8 mouse cellular contexts compared by ENCODE assay signal in the genomic region with DNA sequence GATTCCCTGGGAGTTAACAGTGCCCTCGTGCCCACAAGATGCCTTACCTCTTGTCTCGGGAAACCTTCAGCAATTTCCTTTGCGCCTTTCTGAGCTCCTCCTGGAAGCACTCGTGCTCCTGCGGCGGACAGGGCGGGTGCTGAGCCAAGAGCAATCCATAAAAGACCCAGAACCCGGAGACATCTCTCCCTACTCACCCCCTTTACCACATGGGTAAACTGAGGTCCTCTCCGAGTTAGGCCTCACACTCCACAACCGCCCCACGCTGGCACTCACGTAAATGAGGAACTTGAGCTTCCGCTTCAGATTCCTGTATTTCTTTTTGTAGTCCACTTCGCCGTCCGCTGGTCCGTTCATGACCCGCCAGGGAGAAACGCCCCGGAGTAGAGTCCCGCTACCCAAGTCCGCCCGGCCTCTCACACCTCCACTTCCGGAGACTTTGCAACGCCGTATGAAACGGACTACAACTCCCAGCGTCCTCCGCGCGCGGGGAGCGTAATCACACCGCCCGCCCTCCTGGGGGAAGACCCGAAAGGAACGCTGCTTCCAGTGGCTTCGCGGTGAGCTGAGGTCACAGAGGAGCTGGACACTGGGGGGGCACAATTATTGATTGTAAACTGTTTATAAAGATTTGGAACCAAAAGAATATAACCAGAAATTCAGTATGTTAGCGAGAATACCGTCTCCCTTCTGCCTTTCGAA. TPM values are rescaled to one million over a fixed set of nuclear protein-coding genes. Genes with fewer than 3 reads are reported as not detected.
DNase-seq lines count a peak whose midpoint lies in the region; ATAC-seq and TF ChIP-seq lines count a peak whose summit lies in the region.

A gene (plus strand): TSS at position 544 of the 702 bp plus-strand sequence.

- 3% methylated on average over 42 of the region's 42 CpGs for WGBS in forebrain, embryonic 14.5 days
- WGBS in neural tube, embryonic 15.5 days = 3% methylated on average over 41 of the region's 42 CpGs

- peak within 1 kb of the TSS; percentile 82 for H3K4me2 ChIP-seq in forebrain, embryonic 14.5 days (ENCODE audit: low read length)
- peak within 1 kb of the TSS; percentile 85 for H3K4me2 ChIP-seq in neural tube, embryonic 15.5 days

- no peaks in the 10 kb centered on the region for H3K9me3 ChIP-seq in ES-Bruce4 (replicated peaks; ENCODE audit: control insufficient read depth, insufficient read depth, low read length, poor library complexity, severe bottlenecking)
- H3K9me3 ChIP-seq in forebrain, embryonic 14.5 days (replicated peaks; ENCODE audit: control insufficient read depth, low read length) = no peaks in the 10 kb centered on the region
- no peaks in the 10 kb centered on the region for H3K9me3 ChIP-seq in neural tube, embryonic 15.5 days (replicated peaks)

- peak within 1 kb of the TSS; percentile 53 for H3K27ac ChIP-seq in ES-Bruce4 (ENCODE audit: insufficient read depth, low read length)
- H3K27ac ChIP-seq in forebrain, embryonic 14.5 days (ENCODE audit: low read depth, low read length) = peak within 1 kb of the TSS; percentile 74
- peak within 1 kb of the TSS; percentile 92 for H3K27ac ChIP-seq in neural tube, embryonic 15.5 days (replicated peaks)

- peak within 1 kb of the TSS; percentile 88 for H3K9ac ChIP-seq in ES-Bruce4 (ENCODE audit: low read depth, poor library complexity, severe bottlenecking)
- peak within 1 kb of the TSS; percentile 72 for H3K9ac ChIP-seq in forebrain, embryonic 14.5 days (ENCODE audit: low read length)
- H3K9ac ChIP-seq in neural tube, embryonic 15.5 days (replicated peaks) = peak within 1 kb of the TSS; percentile 57

- peak; percentile 91 for TF ChIP-seq POLR2A in ES-Bruce4 (IDR thresholded peaks at IDR 0.05; ENCODE audit: insufficient read depth, low read length)

- peaks cover 2% of the 10 kb centered on the region for H3K4me1 ChIP-seq in ES-Bruce4 (ENCODE audit: control insufficient read depth, insufficient read depth, low read length)
- H3K4me1 ChIP-seq in forebrain, embryonic 14.5 days (ENCODE audit: control insufficient read depth, insufficient read depth, low read length) = peaks cover 15% of the 10 kb centered on the region
- H3K4me1 ChIP-seq in neural tube, embryonic 15.5 days = peaks cover 35% of the 10 kb centered on the region

- peaks cover 33% of the 10 kb centered on the region for H3K36me3 ChIP-seq in ES-Bruce4 (ENCODE audit: control insufficient read depth, insufficient read depth, low read length, poor library complexity, severe bottlenecking)
- H3K36me3 ChIP-seq in forebrain, embryonic 14.5 days (ENCODE audit: control insufficient read depth, insufficient read depth, low read length) = peaks cover 57% of the 10 kb centered on the region
- H3K36me3 ChIP-seq in neural tube, embryonic 15.5 days = peaks cover 45% of the 10 kb centered on the region

- intact Hi-C loops in heart, postnatal 14 days (cut with DNase I) = loop anchor here (5.0 kb wide), 1 partner anchor 36 kb away; no protein-coding TSS in a partner anchor

- TF ChIP-seq EP300 in ES-Bruce4 (IDR thresholded peaks at IDR 0.05; ENCODE audit: insufficient read depth, low read depth, low read length) = 0 out of 2 replicates have a peak, but pooled peaks have one; percentile 28

- H3K27me3 ChIP-seq in ES-Bruce4 (ENCODE audit: control insufficient read depth, insufficient read depth, low read length, poor library complexity, severe bottlenecking) = no peaks in the 10 kb centered on the region
- H3K27me3 ChIP-seq in forebrain, embryonic 14.5 days (replicated peaks; ENCODE audit: control insufficient read depth, insufficient read depth, low read length) = no peaks in the 10 kb centered on the region
- H3K27me3 ChIP-seq in neural tube, embryonic 15.5 days (replicated peaks) = no peaks in the 10 kb centered on the region

- H3K4me3 ChIP-seq in ES-Bruce4 (ENCODE audit: low read depth, low read length) = peak within 1 kb of the TSS; percentile 96
- peak within 1 kb of the TSS; percentile 59 for H3K4me3 ChIP-seq in forebrain, embryonic 14.5 days (ENCODE audit: low read depth, low read length)
- peak within 1 kb of the TSS; percentile 71 for H3K4me3 ChIP-seq in neural tube, embryonic 15.5 days (replicated peaks)

- ATAC-seq in cerebellum, adult (ENCODE audit: insufficient number of reproducible peaks, low FRiP score, low TSS enrichment) = peak; percentile 79; the same call in 1 of the 2 replicates
- ATAC-seq in forebrain, embryonic 14.5 days = peak; percentile 94
- peak; percentile 92 for ATAC-seq in neural tube, embryonic 15.5 days (ENCODE audit: low FRiP score)

- TF ChIP-seq CTCF in ES-Bruce4 (IDR thresholded peaks at IDR 0.05; ENCODE audit: low read depth, low read length) = no peak

- peak; percentile 97 for DNase-seq in forebrain, embryonic 14.5 days (ENCODE audit: low spot score)
- DNase-seq in heart, postnatal 14 days = peak; percentile 93 to 96
- peak; percentile 93 for DNase-seq in layer of hippocampus, adult 11-12 months (ENCODE audit: low spot score)
- DNase-seq in lung, adult 18-20 months = peak; percentile 97 to 98
- peak; percentile 96 for DNase-seq in testis, postnatal 14 days (ENCODE audit: low spot score)

RNA-seq across cellular contexts. Expression of the gene that starts here (rescaled TPM):
- polyA plus RNA-seq in ES-Bruce4 (2011; ENCODE audit: insufficient read depth, insufficient read length, low read depth, missing spikeins) = 116 and 120 TPM in 2 replicates
- 12.0 and 13.7 TPM in 2 replicates for polyA plus RNA-seq in forebrain, embryonic 14.5 days (2014; fragmentation: Nextera tagmentation; extraction: Ambion mirVana)
- total RNA-seq in heart, postnatal 14 days (2021) = 1 to 10 TPM; 5.4 to 7.4 TPM
- polyA plus RNA-seq in neural tube, embryonic 15.5 days (2015; fragmentation: Nextera tagmentation; extraction: Ambion mirVana) = 20.3 and 28.6 TPM in 2 replicates

Comparison
In these comparisons a context has a peak if more than half of its experiments do, and no peak if none do; other contexts are left out.
1. Peak in every context shown above with its lines: DNase-seq, ATAC-seq, H3K4me3 ChIP-seq and H3K27ac ChIP-seq.